Mouse (Mus musculus): Measurements from ENCODE around the gene Rora.

- TF ChIP-seq POLR2A (IDR thresholded peaks at IDR 0.05; ENCODE audit: control insufficient read depth, extremely low read depth, insufficient read depth, low read length, poor library complexity) (no peak), CTCF (IDR thresholded peaks at IDR 0.05; ENCODE audit: borderline replicate concordance, control insufficient read depth, extremely low read depth, insufficient read depth, low read length, poor library complexity) (no peak)
These were observed 366.8 kb downstream of the Rora start for GRCm38 (mm10) chr9:69020381-69020780.

Data from thymus, adult 2 months (tissue).